Mouse (Mus musculus): Measurements from ENCODE around the gene Sort1.

- TF ChIP-seq CTCF (IDR thresholded peaks at IDR 0.05; ENCODE audit: borderline replicate concordance, insufficient read depth, low read length) (no peak), POLR2A (IDR thresholded peaks at IDR 0.05; ENCODE audit: low read depth, low read length) (no peak)
Observed at GRCm38 (mm10) chr3:108291036-108291799, 7.3 kb downstream of the Sort1 start.

Data from embryonic fibroblast, embryonic 13.5 days (primary cell).